Mouse (Mus musculus): Measurements from ENCODE around the gene Fcmr. TPM values are rescaled to one million over a fixed set of nuclear protein-coding genes. Genes with fewer than 3 reads are reported as not detected.

Fcmr gene
- polyA plus RNA-seq, 1 experiment from 2014 or later = 0.53 TPM

GRCm38 (mm10) chr1:130875139-130875538, 9.7 kb downstream of the Fcmr start:
- H3K27me3 ChIP-seq (replicated peaks) = peaks cover 8% of the 10 kb centered on the region
- no peak overlapping the region for H3K4me2 ChIP-seq
- no peak overlapping the region for H3K27ac ChIP-seq
- WGBS = 32% methylated on average over 3 of the region's 3 CpGs
- no peak for ATAC-seq (ENCODE audit: insufficient read depth, low FRiP score, low read depth)
- H3K9ac ChIP-seq = no peak overlapping the region
- H3K9me3 ChIP-seq = no peaks in the 10 kb centered on the region
- no peaks in the 10 kb centered on the region for H3K36me3 ChIP-seq
- peaks cover 5% of the 10 kb centered on the region; the same call in 1 of the 2 replicates for H3K4me1 ChIP-seq
- H3K4me3 ChIP-seq (replicated peaks) = no peak overlapping the region

GRCm38 (mm10) chr1:130875910-130876309, 10.4 kb downstream of the Fcmr start:
- H3K9me3 ChIP-seq = no peaks in the 10 kb centered on the region
- 67% methylated on average over 3 of the region's 3 CpGs for WGBS
- no peak for ATAC-seq (ENCODE audit: insufficient read depth, low FRiP score, low read depth)
- no peak overlapping the region for H3K9ac ChIP-seq
- H3K4me1 ChIP-seq = peaks cover 5% of the 10 kb centered on the region; the same call in 1 of the 2 replicates
- no peak overlapping the region for H3K27ac ChIP-seq
- H3K4me2 ChIP-seq = no peak overlapping the region
- peaks cover 10% of the 10 kb centered on the region for H3K27me3 ChIP-seq (replicated peaks)
- no peaks in the 10 kb centered on the region for H3K36me3 ChIP-seq
- no peak overlapping the region for H3K4me3 ChIP-seq (replicated peaks)

- no peak overlapping the region for H3K27ac ChIP-seq
- H3K36me3 ChIP-seq = no peaks in the 10 kb centered on the region
- no peaks in the 10 kb centered on the region for H3K9me3 ChIP-seq
- peaks cover 5% of the 10 kb centered on the region; the same call in 1 of the 2 replicates for H3K4me1 ChIP-seq
- no peak overlapping the region for H3K9ac ChIP-seq
- H3K27me3 ChIP-seq (replicated peaks) = peaks cover 10% of the 10 kb centered on the region
- H3K4me3 ChIP-seq (replicated peaks) = no peak overlapping the region
- WGBS = 22% methylated on average over 3 of the region's 3 CpGs
- no peak for ATAC-seq (ENCODE audit: insufficient read depth, low FRiP score, low read depth)
- no peak overlapping the region for H3K4me2 ChIP-seq
These were observed 11.6 kb downstream of the Fcmr start for GRCm38 (mm10) chr1:130876931-130877509.

- ATAC-seq (ENCODE audit: insufficient read depth, low FRiP score, low read depth) = peak; percentile 53; the same call in 1 of the 2 replicates
- Histone ChIP-seq H3K4me3 (replicated peaks) (peak overlapping the region; percentile 37), H3K4me1 (peaks cover 5% of the 10 kb centered on the region; the same call in 1 of the 2 replicates), H3K27ac (no peak overlapping the region), H3K27me3 (replicated peaks) (peaks cover 10% of the 10 kb centered on the region), H3K9me3 (no peaks in the 10 kb centered on the region), H3K9ac (peak overlapping the region; percentile 13; the same call in 1 of the 2 replicates), H3K36me3 (no peaks in the 10 kb centered on the region), H3K4me2 (peak overlapping the region; percentile 88)
- 2% methylated on average over 43 of the region's 43 CpGs for WGBS
These were observed 12.6 kb downstream of the Fcmr start for GRCm38 (mm10) chr1:130877889-130878614.

GRCm38 (mm10) chr1:130879927-130880326, 14.5 kb downstream of the Fcmr start:
- H3K4me3 ChIP-seq (replicated peaks) = no peak overlapping the region
- ATAC-seq (ENCODE audit: insufficient read depth, low FRiP score, low read depth) = no peak
- no peaks in the 10 kb centered on the region for H3K9me3 ChIP-seq
- no peak overlapping the region for H3K27ac ChIP-seq
- WGBS = 89% methylated on average over 7 of the region's 7 CpGs
- H3K4me2 ChIP-seq = no peak overlapping the region
- H3K27me3 ChIP-seq (replicated peaks) = peaks cover 10% of the 10 kb centered on the region
- no peaks in the 10 kb centered on the region for H3K36me3 ChIP-seq
- H3K9ac ChIP-seq = no peak overlapping the region
- H3K4me1 ChIP-seq = peaks cover 5% of the 10 kb centered on the region; the same call in 1 of the 2 replicates

GRCm38 (mm10) chr1:130883146-130883545, 17.7 kb downstream of the Fcmr start:
- Histone ChIP-seq H3K9me3 (no peaks in the 10 kb centered on the region), H3K4me1 (peaks cover 3% of the 10 kb centered on the region; the same call in 1 of the 2 replicates), H3K9ac (no peak overlapping the region), H3K36me3 (no peaks in the 10 kb centered on the region), H3K4me2 (no peak overlapping the region), H3K4me3 (replicated peaks) (no peak overlapping the region), H3K27ac (no peak overlapping the region), H3K27me3 (replicated peaks) (peaks cover 7% of the 10 kb centered on the region; the same call in 1 of the 2 replicates)
- ATAC-seq (ENCODE audit: insufficient read depth, low FRiP score, low read depth) = no peak
- WGBS = 87% methylated on average over 4 of the region's 4 CpGs

- no peak within 1 kb of the TSS for H3K9ac ChIP-seq
- H3K9me3 ChIP-seq = no peaks in the 10 kb centered on the region
- no peak for ATAC-seq (ENCODE audit: insufficient read depth, low FRiP score, low read depth)
- no peak within 1 kb of the TSS for H3K27ac ChIP-seq
- H3K36me3 ChIP-seq = no peaks in the 10 kb centered on the region
- H3K4me1 ChIP-seq = no peaks in the 10 kb centered on the region
- no peak within 1 kb of the TSS for H3K4me2 ChIP-seq
- no peaks in the 10 kb centered on the region for H3K27me3 ChIP-seq (replicated peaks)
- no peak within 1 kb of the TSS for H3K4me3 ChIP-seq (replicated peaks)
These were observed 21.9 kb downstream of the Fcmr start, which contains the start of gene Il24 for GRCm38 (mm10) chr1:130887354-130887753. Gene Il24, minus strand, starts transcription at chr1:130887454.

- WGBS = 71% methylated on average over 1 of the region's 1 CpGs
- ATAC-seq (ENCODE audit: insufficient read depth, low FRiP score, low read depth) = no peak
- Histone ChIP-seq H3K9me3 (no peaks in the 10 kb centered on the region), H3K27ac (no peak overlapping the region), H3K4me1 (no peaks in the 10 kb centered on the region), H3K4me2 (no peak overlapping the region), H3K4me3 (replicated peaks) (no peak overlapping the region), H3K9ac (no peak overlapping the region), H3K27me3 (replicated peaks) (no peaks in the 10 kb centered on the region), H3K36me3 (no peaks in the 10 kb centered on the region)
These were observed 27.0 kb downstream of the Fcmr start for GRCm38 (mm10) chr1:130892446-130892845.

- H3K9me3 ChIP-seq = no peaks in the 10 kb centered on the region
- H3K27me3 ChIP-seq (replicated peaks) = no peaks in the 10 kb centered on the region
- ATAC-seq (ENCODE audit: insufficient read depth, low FRiP score, low read depth) = no peak
- H3K36me3 ChIP-seq = no peaks in the 10 kb centered on the region
- no peaks in the 10 kb centered on the region for H3K4me1 ChIP-seq
- H3K4me3 ChIP-seq (replicated peaks) = no peak overlapping the region
- no peak overlapping the region for H3K27ac ChIP-seq
- no peak overlapping the region for H3K9ac ChIP-seq
- no peak overlapping the region for H3K4me2 ChIP-seq
- 71% methylated on average over 9 of the region's 9 CpGs for WGBS
These were observed 28.0 kb downstream of the Fcmr start for GRCm38 (mm10) chr1:130893329-130894040.

- 68% methylated on average over 6 of the region's 6 CpGs for WGBS
- no peaks in the 10 kb centered on the region for H3K4me1 ChIP-seq
- H3K27ac ChIP-seq = no peak overlapping the region
- H3K4me2 ChIP-seq = no peak overlapping the region
- H3K9me3 ChIP-seq = no peaks in the 10 kb centered on the region
- H3K9ac ChIP-seq = no peak overlapping the region
- no peak overlapping the region for H3K4me3 ChIP-seq (replicated peaks)
- no peak for ATAC-seq (ENCODE audit: insufficient read depth, low FRiP score, low read depth)
- no peaks in the 10 kb centered on the region for H3K27me3 ChIP-seq (replicated peaks)
- no peaks in the 10 kb centered on the region for H3K36me3 ChIP-seq
These were observed 29.0 kb downstream of the Fcmr start for GRCm38 (mm10) chr1:130894468-130894867.

GRCm38 (mm10) chr1:130902505-130902904, 37.0 kb downstream of the Fcmr start:
- Histone ChIP-seq H3K27ac (no peak overlapping the region), H3K36me3 (no peaks in the 10 kb centered on the region), H3K4me1 (no peaks in the 10 kb centered on the region), H3K4me3 (replicated peaks) (no peak overlapping the region), H3K9ac (no peak overlapping the region), H3K9me3 (no peaks in the 10 kb centered on the region), H3K4me2 (no peak overlapping the region), H3K27me3 (replicated peaks) (no peaks in the 10 kb centered on the region)
- WGBS = 68% methylated on average over 7 of the region's 7 CpGs
- ATAC-seq (ENCODE audit: insufficient read depth, low FRiP score, low read depth) = no peak

Measured in stomach, embryonic 15.5 days (tissue).